Mouse (Mus musculus): ENCODE data around the gene Faf1.

GRCm38 (mm10) chr4:109640141-109640540, 36.2 kb upstream of the Faf1 start:
- TF ChIP-seq CTCF (IDR thresholded peaks at IDR 0.05; ENCODE audit: borderline replicate concordance, insufficient read depth, low read length) (no peak), POLR2A (IDR thresholded peaks at IDR 0.05; ENCODE audit: low read depth, low read length) (no peak)

Data from embryonic fibroblast, embryonic 13.5 days (primary cell).